Mouse (Mus musculus) layer of hippocampus, adult 2 months (tissue): Measurements from ENCODE around the gene Phc1. TPM values are rescaled to one million over a fixed set of nuclear protein-coding genes. Genes with fewer than 3 reads are reported as not detected.

ENCODE experiments used
- DNase-seq, 2 experiments: peaks; one replicate each; pipeline ENCODE4 v3.0.0; 2022; ENCODE audit warnings: low spot score in 2 of 2
- H3K27ac ChIP-seq: fragments of 200-600 bp; 2 replicates; pipeline ENCODE4 v1.8.1; 2022
- H3K4me3 ChIP-seq: fragments of 200-600 bp; 2 replicates; pipeline ENCODE4 v1.8.1; 2022; ENCODE audit warnings: mild to moderate bottlenecking
- CTCF ChIP-seq: fragments of 200-600 bp; conservative IDR thresholded peaks from 2 replicates; pipeline ENCODE4 v1.8.1; 2022; ENCODE audit warnings: antibody characterized with exemption, mild to moderate bottlenecking, moderate library complexity
- total RNA-seq, 2 experiments: library from RNA; stranded (reverse); gene quantifications; 2 replicates each; pipeline ENCODE4 v1.2.3; 2021

Phc1 gene
- total RNA-seq, 2 experiments from 2014 or later, result 63.7 to 71.1 TPM

DNA sequence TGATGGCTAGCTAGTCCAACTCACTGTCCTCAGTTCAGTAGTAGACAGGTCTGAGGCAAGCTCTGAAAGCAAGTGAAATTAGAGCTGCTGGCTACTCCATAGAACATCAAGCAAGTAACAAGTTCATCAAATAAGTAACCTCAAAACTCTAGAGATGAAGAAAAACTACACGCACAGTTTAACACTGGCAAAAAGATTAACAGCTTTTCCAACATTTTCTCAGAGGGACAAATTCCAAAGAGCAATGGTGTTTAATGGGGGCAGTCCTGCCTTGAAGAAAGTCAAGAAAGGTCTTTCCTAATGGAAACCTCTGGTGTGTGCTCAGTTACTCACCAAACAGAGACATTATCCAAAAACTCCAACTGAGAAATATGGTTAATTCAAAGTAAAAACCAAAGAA is 21.6 kb downstream of the Phc1 start:
- DNase-seq, result no peak
- TF ChIP-seq CTCF, result no peak
- Histone ChIP-seq H3K27ac (no peak overlapping the region), H3K4me3 (no peak overlapping the region)

DNA sequence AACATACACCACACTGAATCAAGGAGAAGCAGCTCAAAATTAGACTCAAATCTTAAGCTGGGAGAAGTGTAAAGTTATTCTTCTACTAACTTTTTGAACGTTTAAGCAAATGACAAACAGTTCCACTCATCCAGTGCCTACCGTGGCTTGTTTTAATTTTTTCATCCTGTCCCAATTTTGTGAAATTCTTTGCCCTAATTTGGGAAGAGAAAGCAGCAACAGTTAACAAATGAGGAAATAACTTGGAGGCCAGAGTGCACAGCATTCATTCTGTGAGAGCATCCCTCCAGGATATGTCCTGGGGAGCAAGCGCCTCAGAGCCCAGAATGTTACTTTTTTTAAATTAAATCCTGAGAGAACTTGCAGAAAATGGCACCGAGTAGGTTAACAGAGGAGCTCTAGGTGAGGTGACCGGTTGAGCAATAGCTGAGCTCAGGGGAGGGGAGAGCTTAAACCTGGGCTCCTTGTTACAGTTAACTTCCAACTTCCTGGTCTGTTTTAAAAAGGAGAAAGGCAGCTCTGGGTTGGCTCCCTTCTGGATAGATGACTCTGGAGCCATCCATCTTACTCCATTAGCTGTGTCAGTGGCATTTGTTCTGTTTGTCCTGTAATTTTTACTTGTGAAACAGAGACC is 30.1 kb downstream of the Phc1 start:
- peak overlapping the region; percentile 88; the same call in 1 of the 2 replicates for H3K4me3 ChIP-seq
- no peak for TF ChIP-seq CTCF
- H3K27ac ChIP-seq, result no peak overlapping the region
- DNase-seq, result no peak

- Histone ChIP-seq H3K4me3 (peak overlapping the region; percentile 88), H3K27ac (peak overlapping the region; percentile 89; the same call in 1 of the 2 replicates)
- TF ChIP-seq CTCF, result no peak
- no peak for DNase-seq
Observed at GRCm38 (mm10) chr6:122309446-122309960, 30.9 kb downstream of the Phc1 start.

- peak; percentile 93 for TF ChIP-seq CTCF
- Histone ChIP-seq H3K4me3 (peak within 1 kb of the TSS; percentile 88), H3K27ac (peak within 1 kb of the TSS; percentile 89)
- peak; percentile 92 to 99 for DNase-seq
Observed at GRCm38 (mm10) chr6:122308505-122309393, 31.6 kb downstream of the Phc1 start, which contains the start of gene M6pr. TSS of gene M6pr (plus strand) at chr6:122308720.

DNA sequence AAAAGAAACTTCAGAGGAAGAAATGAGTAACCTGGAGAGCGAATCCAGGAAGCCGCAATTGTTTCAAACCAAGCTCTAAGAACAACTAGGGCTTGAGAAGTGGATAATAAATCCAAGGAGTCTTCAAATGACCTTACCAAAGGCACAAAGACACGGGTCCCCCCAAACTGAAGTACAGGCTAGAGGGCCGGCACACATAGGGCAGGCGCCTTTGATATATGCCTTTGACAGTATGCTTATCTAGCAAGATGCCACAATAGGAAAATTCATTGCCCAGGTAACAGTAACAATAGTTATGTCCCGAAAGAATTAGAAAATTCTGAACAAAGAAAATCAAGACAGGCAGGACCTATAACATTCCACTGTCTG is 32.2 kb downstream of the Phc1 start:
- no peak overlapping the region for H3K4me3 ChIP-seq
- peak overlapping the region; percentile 32; the same call in 1 of the 2 replicates for H3K27ac ChIP-seq
- DNase-seq, result no peak
- no peak for TF ChIP-seq CTCF

DNA sequence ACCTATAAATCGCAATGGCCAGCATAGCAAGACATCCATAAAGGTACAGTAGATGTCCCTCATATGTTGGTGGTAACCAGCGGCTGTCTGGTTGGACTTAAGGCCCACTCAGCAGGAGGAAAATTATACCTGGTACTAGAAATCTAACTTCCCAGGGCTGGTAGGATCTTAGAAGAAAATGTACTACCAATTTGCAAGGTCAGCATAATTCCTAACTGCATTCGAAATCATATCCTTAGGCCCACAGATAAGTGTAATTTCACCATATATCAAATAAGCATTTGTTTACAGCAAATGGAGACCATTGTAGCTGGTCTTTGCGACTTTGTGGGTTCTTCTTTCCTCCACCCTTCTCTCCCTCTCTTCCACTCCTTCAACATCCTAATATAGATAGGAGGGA is 33.7 kb downstream of the Phc1 start:
- TF ChIP-seq CTCF, result no peak
- Histone ChIP-seq H3K4me3 (no peak overlapping the region), H3K27ac (no peak overlapping the region)
- no peak for DNase-seq

DNA sequence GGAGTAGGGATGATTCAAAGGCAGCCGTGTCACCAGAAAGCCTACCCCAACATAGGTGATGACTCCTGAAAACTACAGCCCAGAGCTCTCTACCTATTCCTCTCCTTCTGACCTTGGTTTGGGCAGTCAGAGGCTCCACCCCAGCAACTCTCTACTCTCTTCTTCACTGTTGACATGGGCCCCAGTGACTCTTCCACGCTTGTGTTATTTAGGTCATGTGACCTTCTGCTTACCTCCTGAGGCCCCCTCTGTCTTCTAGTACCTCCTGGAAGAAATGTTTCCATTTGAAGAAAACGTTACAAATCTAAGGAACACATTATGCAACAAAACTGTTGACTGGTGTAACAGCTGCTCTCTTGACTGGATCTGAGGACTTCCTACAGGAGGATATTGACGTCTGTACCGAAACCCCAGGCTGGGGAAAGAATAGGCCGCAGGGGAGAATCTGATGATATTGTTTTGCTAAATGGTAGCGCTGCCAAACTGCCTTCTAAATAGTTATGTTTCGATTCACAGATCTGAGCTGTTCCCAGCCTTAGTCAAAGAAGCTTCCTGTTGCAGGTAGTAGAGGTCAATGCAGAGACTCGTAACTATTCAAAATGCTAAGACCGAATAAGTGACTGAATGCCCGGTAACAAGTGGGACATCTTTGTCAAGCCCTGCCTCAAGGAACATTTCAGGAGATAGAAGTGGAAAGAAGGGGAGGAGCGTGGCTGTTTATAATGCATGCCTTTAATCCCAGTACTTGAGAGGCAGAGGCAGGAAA is 35.4 kb downstream of the Phc1 start:
- TF ChIP-seq CTCF, result no peak
- DNase-seq, result no peak
- H3K4me3 ChIP-seq, result no peak overlapping the region
- H3K27ac ChIP-seq, result no peak overlapping the region

GRCm38 (mm10) chr6:122304355-122304754 is 36.0 kb downstream of the Phc1 start:
- Histone ChIP-seq H3K4me3 (no peak overlapping the region), H3K27ac (no peak overlapping the region)
- DNase-seq, result peak; percentile 34 to 87
- peak; percentile 98 for TF ChIP-seq CTCF

DNA sequence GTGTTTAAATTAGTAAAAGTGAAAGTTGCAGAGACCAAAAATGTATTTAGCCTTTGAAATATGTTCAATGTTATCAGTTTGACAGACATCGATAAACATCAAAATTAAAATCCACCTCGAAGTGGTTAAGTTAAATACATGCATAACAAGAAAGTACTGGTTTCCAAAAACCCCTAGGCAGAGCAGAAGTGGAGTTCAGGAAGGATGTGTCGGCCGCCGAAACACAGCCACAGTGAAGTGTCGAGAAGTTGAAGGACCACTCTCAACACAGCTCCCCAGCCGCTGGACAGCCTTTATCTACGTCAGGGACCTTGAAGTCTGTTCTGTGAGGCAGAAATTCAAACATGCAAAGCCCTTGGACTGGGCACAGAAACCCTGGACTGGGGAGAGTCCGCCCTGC is 36.8 kb downstream of the Phc1 start:
- Histone ChIP-seq H3K4me3 (no peak overlapping the region), H3K27ac (no peak overlapping the region)
- no peak for TF ChIP-seq CTCF
- no peak for DNase-seq

DNA sequence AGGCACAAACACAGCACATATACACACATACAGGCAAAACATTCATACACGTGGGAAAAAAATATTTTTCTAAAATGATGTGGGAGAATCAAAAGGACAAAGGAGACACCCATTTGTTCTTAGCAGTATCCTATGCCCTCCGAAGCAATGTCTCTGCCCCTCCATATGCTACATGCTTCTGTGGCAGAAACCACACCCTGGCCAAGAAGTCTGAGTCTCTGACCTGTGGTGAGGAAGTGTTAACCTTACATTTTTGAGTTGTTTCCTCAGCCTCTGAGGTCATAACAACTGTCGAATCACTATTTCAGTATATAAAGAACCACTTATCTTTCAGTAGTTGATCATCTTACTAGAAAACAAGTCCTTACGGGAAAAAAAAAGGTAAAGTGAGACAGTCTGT is 37.7 kb downstream of the Phc1 start:
- H3K4me3 ChIP-seq, result no peak overlapping the region
- no peak for TF ChIP-seq CTCF
- no peak for DNase-seq
- no peak overlapping the region for H3K27ac ChIP-seq

GRCm38 (mm10) chr6:122302121-122302520 is 38.2 kb downstream of the Phc1 start:
- H3K4me3 ChIP-seq, result no peak overlapping the region
- no peak for TF ChIP-seq CTCF
- H3K27ac ChIP-seq, result no peak overlapping the region
- no peak for DNase-seq

DNA sequence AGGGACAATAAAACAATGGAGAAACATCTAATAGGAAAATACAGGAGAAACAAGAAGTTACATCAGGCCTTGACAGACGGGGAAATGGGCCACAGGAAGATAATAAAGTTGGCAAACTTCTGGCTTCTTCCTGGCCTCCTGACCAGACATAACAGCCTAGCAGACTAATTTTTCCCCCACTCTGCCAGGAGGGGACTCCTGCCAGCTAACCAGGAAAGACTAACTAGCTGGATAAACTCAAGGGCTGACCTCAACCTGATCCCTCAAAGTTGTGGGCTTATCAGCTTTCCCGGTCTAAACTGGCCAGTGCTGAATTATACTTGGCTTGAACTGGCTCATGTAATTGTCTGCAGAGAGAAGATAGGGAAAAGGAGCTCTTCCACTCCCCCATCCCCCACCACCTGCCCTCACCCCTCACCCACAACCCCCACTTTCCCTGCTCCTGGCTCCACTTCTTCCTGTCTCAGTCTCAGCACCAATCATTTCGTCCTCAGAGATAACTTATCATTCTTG is 40.7 kb downstream of the Phc1 start:
- no peak overlapping the region for H3K4me3 ChIP-seq
- DNase-seq, result no peak
- TF ChIP-seq CTCF, result no peak
- no peak overlapping the region for H3K27ac ChIP-seq
